ENCODE assay signal across 8 mouse cellular contexts in genomic region chr12:28635535-28636476, GRCm38 (mm10). TPM values are rescaled to one million over a fixed set of nuclear protein-coding genes. Genes with fewer than 3 reads are reported as not detected.
DNase-seq lines count a peak whose midpoint lies in the region; ATAC-seq and TF ChIP-seq lines count a peak whose summit lies in the region.

Gene Rps7 (minus strand): TSS chr12:28635953.

- TF ChIP-seq POLR2A in brain, embryonic 14.5 days (IDR thresholded peaks at IDR 0.05; ENCODE audit: borderline replicate concordance, extremely low read depth, insufficient read depth, insufficient read length, poor library complexity, severe bottlenecking), result 0 out of 2 replicates have a peak, but pooled peaks have one; percentile 69
- TF ChIP-seq POLR2A in liver, adult 2 months (IDR thresholded peaks at IDR 0.05; ENCODE audit: extremely low read depth, insufficient read depth, low read length), result peak; percentile 79; the same call in 1 of the 2 replicates
- peak; percentile 73 for TF ChIP-seq POLR2A in myocyte (IDR thresholded peaks at IDR 0.05; ENCODE audit: insufficient read length, low read depth)

- DNase-seq in brain, embryonic 14.5 days (ENCODE audit: low read depth), result peak; percentile 98
- peak; percentile 90 for DNase-seq in liver, adult 2 months (ENCODE audit: extremely low read depth, low read depth, low spot score)
- DNase-seq in splenic B cell, adult 2 months (ENCODE audit: low read depth, low spot score), result peak; percentile 96

- H3K4me3 ChIP-seq in C2C12 (ENCODE audit: insufficient read depth, poor library complexity, severe bottlenecking), result peak within 1 kb of the TSS; percentile 61
- H3K4me3 ChIP-seq in erythroblast, embryonic 14.5 days (replicated peaks), result peak within 1 kb of the TSS; percentile 85
- H3K4me3 ChIP-seq in heart, embryonic 11.5 days (ENCODE audit: low read depth, low read length), result peak within 1 kb of the TSS; percentile 86
- peak within 1 kb of the TSS; percentile 92 for H3K4me3 ChIP-seq in kidney, embryonic 16.5 days (ENCODE audit: low read length)
- H3K4me3 ChIP-seq in liver, adult 2 months (ENCODE audit: insufficient read depth, low read depth, low read length), result peak within 1 kb of the TSS; percentile 77
- peak within 1 kb of the TSS; percentile 76 for H3K4me3 ChIP-seq in myocyte

- peaks cover 43% of the 10 kb centered on the region for H3K36me3 ChIP-seq in C2C12 (ENCODE audit: control insufficient read depth, insufficient read depth)
- peaks cover 40% of the 10 kb centered on the region for H3K36me3 ChIP-seq in erythroblast, embryonic 14.5 days (ENCODE audit: control insufficient read depth)
- H3K36me3 ChIP-seq in heart, embryonic 11.5 days (ENCODE audit: control insufficient read depth, insufficient read depth, low read length), result peaks cover 23% of the 10 kb centered on the region
- H3K36me3 ChIP-seq in kidney, embryonic 16.5 days (ENCODE audit: insufficient read depth, low read length), result peaks cover 38% of the 10 kb centered on the region
- peaks cover 33% of the 10 kb centered on the region for H3K36me3 ChIP-seq in liver, adult 2 months (ENCODE audit: control insufficient read depth, insufficient read depth, low read length)
- peaks cover 30% of the 10 kb centered on the region for H3K36me3 ChIP-seq in myocyte (ENCODE audit: control insufficient read depth, insufficient read depth)
- H3K36me3 ChIP-seq in splenic B cell, adult 2 months (ENCODE audit: control insufficient read depth, insufficient read depth, low read length, poor library complexity, severe bottlenecking), result peaks cover 11% of the 10 kb centered on the region

- WGBS in heart, embryonic 11.5 days (ENCODE audit: insufficient replicate concordance), result 4% methylated on average over 69 of the region's 69 CpGs
- 6% methylated on average over 65 of the region's 69 CpGs for WGBS in kidney, embryonic 16.5 days
- 3% methylated on average over 69 of the region's 69 CpGs for WGBS in liver, adult 2 months

- H3K4me1 ChIP-seq in erythroblast, embryonic 14.5 days (ENCODE audit: control insufficient read depth), result peaks cover 30% of the 10 kb centered on the region
- peaks cover 10% of the 10 kb centered on the region for H3K4me1 ChIP-seq in heart, embryonic 11.5 days (ENCODE audit: control insufficient read depth, insufficient read depth, low read length)
- H3K4me1 ChIP-seq in kidney, embryonic 16.5 days (ENCODE audit: insufficient read depth, low read length), result peaks cover 12% of the 10 kb centered on the region
- peaks cover 15% of the 10 kb centered on the region for H3K4me1 ChIP-seq in liver, adult 2 months (ENCODE audit: control insufficient read depth, insufficient read depth, low read length)

- peak; percentile 87 for ATAC-seq in heart, embryonic 11.5 days (replicated peaks; ENCODE audit: insufficient number of reproducible peaks, low FRiP score, low TSS enrichment)
- ATAC-seq in kidney, embryonic 16.5 days (ENCODE audit: low FRiP score, low TSS enrichment), result peak; percentile 97

- H3K79me2 ChIP-seq in C2C12 (ENCODE audit: control insufficient read depth, insufficient read depth) (peaks cover 49% of the 10 kb centered on the region), myocyte (ENCODE audit: control insufficient read depth, insufficient read depth) (peaks cover 37% of the 10 kb centered on the region)
- H3K79me2 ChIP-seq in liver, adult 2 months (ENCODE audit: control insufficient read depth, insufficient read depth, low read length), result peaks cover 9% of the 10 kb centered on the region; the same call in 1 of the 2 replicates

- peaks cover 37% of the 10 kb centered on the region for H3K79me3 ChIP-seq in C2C12 (ENCODE audit: low read depth)

- no peaks in the 10 kb centered on the region for H3K9me3 ChIP-seq in erythroblast, embryonic 14.5 days (ENCODE audit: control insufficient read depth, low read length)
- H3K9me3 ChIP-seq in heart, embryonic 11.5 days (replicated peaks; ENCODE audit: control insufficient read depth, low read length), result no peaks in the 10 kb centered on the region
- no peaks in the 10 kb centered on the region for H3K9me3 ChIP-seq in kidney, embryonic 16.5 days (ENCODE audit: low read length)

- peak within 1 kb of the TSS; percentile 98 for H3ac ChIP-seq in C2C12 (ENCODE audit: control insufficient read depth, insufficient read length, low read depth)
- peak within 1 kb of the TSS; percentile 73 for H3ac ChIP-seq in myocyte (ENCODE audit: control insufficient read depth, insufficient read length)

- no peak for TF ChIP-seq CTCF in C2C12 (IDR thresholded peaks at IDR 0.05; ENCODE audit: control insufficient read depth, insufficient read depth, insufficient read length)
- TF ChIP-seq CTCF in brain, embryonic 14.5 days (IDR thresholded peaks at IDR 0.05; ENCODE audit: borderline replicate concordance, extremely low read depth, insufficient read depth, insufficient read length), result no peak
- no peak for TF ChIP-seq CTCF in liver, adult 2 months (IDR thresholded peaks at IDR 0.05; ENCODE audit: low read depth, low read length)

- peak within 1 kb of the TSS; percentile 88 for H3K4me2 ChIP-seq in heart, embryonic 11.5 days
- peak within 1 kb of the TSS; percentile 63 for H3K4me2 ChIP-seq in kidney, embryonic 16.5 days (replicated peaks; ENCODE audit: low read depth, low read length)
- peak within 1 kb of the TSS; percentile 83 for H3K4me2 ChIP-seq in myocyte (ENCODE audit: low read depth)

- H3K27me3 ChIP-seq in C2C12 (ENCODE audit: control insufficient read depth, insufficient read depth, insufficient read length) (no peaks in the 10 kb centered on the region), myocyte (ENCODE audit: control insufficient read depth, insufficient read depth, insufficient read length) (no peaks in the 10 kb centered on the region)
- H3K27me3 ChIP-seq in erythroblast, embryonic 14.5 days (ENCODE audit: control insufficient read depth), result no peaks in the 10 kb centered on the region
- H3K27me3 ChIP-seq in heart, embryonic 11.5 days (ENCODE audit: control insufficient read depth, insufficient read depth, low read length), result no peaks in the 10 kb centered on the region
- H3K27me3 ChIP-seq in kidney, embryonic 16.5 days (ENCODE audit: insufficient read depth, low read length), result no peaks in the 10 kb centered on the region
- no peaks in the 10 kb centered on the region for H3K27me3 ChIP-seq in liver, adult 2 months (ENCODE audit: control insufficient read depth, insufficient read depth, low read length)
- H3K27me3 ChIP-seq in splenic B cell, adult 2 months (ENCODE audit: control insufficient read depth, insufficient read depth, low read length, poor library complexity, severe bottlenecking), result no peaks in the 10 kb centered on the region

- H3K9ac ChIP-seq in heart, embryonic 11.5 days (ENCODE audit: low read depth, low read length), result peak within 1 kb of the TSS; percentile 99
- H3K9ac ChIP-seq in kidney, embryonic 16.5 days (replicated peaks; ENCODE audit: low read length), result peak within 1 kb of the TSS; percentile 98
- peak within 1 kb of the TSS; percentile 94 for H3K9ac ChIP-seq in liver, adult 2 months (ENCODE audit: low read depth, low read length)

- peak within 1 kb of the TSS; percentile 93 for H3K27ac ChIP-seq in heart, embryonic 11.5 days (ENCODE audit: low read depth, low read length)
- H3K27ac ChIP-seq in kidney, embryonic 16.5 days (ENCODE audit: low read length), result peak within 1 kb of the TSS; percentile 90
- peak within 1 kb of the TSS; percentile 80 for H3K27ac ChIP-seq in liver, adult 2 months (replicated peaks; ENCODE audit: insufficient read depth, low read depth, low read length)

TF ChIP-seq in C2C12, 6 proteins besides CTCF, POLR2A, EP300 and RAD21:
- no peak for TF ChIP-seq MYOG (IDR thresholded peaks at IDR 0.05; ENCODE audit: control insufficient read depth, extremely low read depth, insufficient read length)
- no peak for TF ChIP-seq CEBPB (IDR thresholded peaks at IDR 0.05; ENCODE audit: low read depth)
- peak; percentile 70 for TF ChIP-seq MAX (IDR thresholded peaks at IDR 0.05)
- TF ChIP-seq MYOD1 (IDR thresholded peaks at IDR 0.05; ENCODE audit: control insufficient read depth, insufficient read length, low read depth), result no peak
- no peak for TF ChIP-seq USF1 (IDR thresholded peaks at IDR 0.05; ENCODE audit: low read depth)
- no peak for TF ChIP-seq FOSL1 (IDR thresholded peaks at IDR 0.05; ENCODE audit: insufficient read depth, low read length, poor library complexity, severe bottlenecking)

TF ChIP-seq in myocyte, 11 proteins besides CTCF, POLR2A, EP300 and RAD21:
- peak; percentile 8 for TF ChIP-seq E2F4 (IDR thresholded peaks at IDR 0.05; ENCODE audit: insufficient read depth)
- peak; percentile 72 for TF ChIP-seq POLR2AphosphoS2 (IDR thresholded peaks at IDR 0.05; ENCODE audit: insufficient read length, low read depth)
- no peak for TF ChIP-seq SRF (IDR thresholded peaks at IDR 0.05; ENCODE audit: control insufficient read depth, insufficient read length, low read depth)

RNA-seq across cellular contexts. Expression of gene Rps7, which starts in this region (rescaled TPM):
- polyA plus RNA-seq in C2C12 (2012; fragmentation: generic; extraction: Trizol) (895 TPM), myocyte (2012; fragmentation: generic; extraction: Trizol) (932 TPM)
- polyA plus RNA-seq in brain, embryonic 14.5 days (2012; rRNA removed), result 835 and 914 TPM in 2 replicates
- 20.4 and 24.6 TPM in 2 replicates for polyA plus RNA-seq in erythroblast, embryonic 14.5 days (2012)
- 591 and 599 TPM in 2 replicates for polyA plus RNA-seq in heart, embryonic 11.5 days (2014; fragmentation: Nextera tagmentation; extraction: Ambion mirVana)
- polyA plus RNA-seq in kidney, embryonic 16.5 days (2015; fragmentation: Nextera tagmentation; extraction: Ambion mirVana), result 499 and 566 TPM in 2 replicates
- total RNA-seq in liver, adult 2 months (2014; rRNA removed), result 391 and 441 TPM in 2 replicates
- polyA plus RNA-seq in liver, adult 2 months (2012; rRNA removed), result 136 and 137 TPM in 2 replicates

Comparison
In these comparisons a context has a peak if more than half of its experiments do, and no peak if none do; other contexts are left out.
1. Peak in every context shown above with its lines: DNase-seq, ATAC-seq, H3K4me3 ChIP-seq and H3K27ac ChIP-seq.